In genomic region chr13:51742551-51743052, GRCm38 (mm10) we compare ENCODE assay signal across 15 mouse cellular contexts. TPM values are rescaled to one million over a fixed set of nuclear protein-coding genes. Genes with fewer than 3 reads are reported as not detected.
DNase-seq lines count a peak whose midpoint lies in the region; ATAC-seq and TF ChIP-seq lines count a peak whose summit lies in the region.
"Had no signal": no experiment of that assay in that cellular context is flagged by ENCODE, and none has a peak within 500 bp of the region (broad histone marks: within the 10 kb centered on the region; RNA-seq: fewer than 3 reads in every experiment).

No protein-coding gene starts in this region.

- 29% methylated on average over 10 of the region's 10 CpGs for WGBS in macrophage (ENCODE audit: missing documents)
- 79% methylated on average over 10 of the region's 10 CpGs for WGBS in midbrain, postnatal 0 days

- H3K4me3 ChIP-seq in macrophage (ENCODE audit: inconsistent target): no peak overlapping the region
- no peak overlapping the region for H3K4me3 ChIP-seq in midbrain, postnatal 0 days (ENCODE audit: low read depth, low read length)
- H3K4me3 ChIP-seq: hindbrain, embryonic 15.5 days; limb, embryonic 13.5 days; neural tube, embryonic 15.5 days; stomach, embryonic 15.5 days had no signal

- peak; percentile 59 to 64 for DNase-seq in spleen, postnatal 36 days (ENCODE audit: low spot score in 2 of 2)
- DNase-seq in spleen, adult 12 weeks (ENCODE audit: low spot score): no peak
- DNase-seq in midbrain, postnatal 0 days (ENCODE audit: low spot score): no peak
- no peak for DNase-seq in retina, embryonic 14.5 days (ENCODE audit: low spot score)
- no peak for DNase-seq in heart, adult 18-20 months
- DNase-seq: adrenal gland, postnatal 25 days; heart, adult 11 months; midbrain, embryonic 14.5 days had no signal

- ATAC-seq in activated CD4-positive, CD25-positive, alpha-beta regulatory T cell, adult 4 months: peak; percentile 51
- ATAC-seq in midbrain, postnatal 0 days (ENCODE audit: low FRiP score): no peak
- ATAC-seq: lung, postnatal 0 days had no signal

- no peaks in the 10 kb centered on the region for H3K36me3 ChIP-seq in macrophage (ENCODE audit: inconsistent target)
- no peaks in the 10 kb centered on the region for H3K36me3 ChIP-seq in midbrain, postnatal 0 days (ENCODE audit: insufficient read depth, low read length)
- H3K36me3 ChIP-seq: hindbrain, embryonic 15.5 days; limb, embryonic 13.5 days; neural tube, embryonic 15.5 days; stomach, embryonic 15.5 days had no signal

- no peaks in the 10 kb centered on the region for H3K27me3 ChIP-seq in midbrain, postnatal 0 days (ENCODE audit: insufficient read depth, low read length)
- H3K27me3 ChIP-seq: hindbrain, embryonic 15.5 days; limb, embryonic 13.5 days; neural tube, embryonic 15.5 days; stomach, embryonic 15.5 days had no signal

- no peak overlapping the region for H3K9ac ChIP-seq in midbrain, postnatal 0 days (replicated peaks; ENCODE audit: low read length, poor library complexity, severe bottlenecking)
- H3K9ac ChIP-seq: hindbrain, embryonic 15.5 days; limb, embryonic 13.5 days; neural tube, embryonic 15.5 days; stomach, embryonic 15.5 days had no signal

- no peaks in the 10 kb centered on the region for H3K9me3 ChIP-seq in midbrain, postnatal 0 days (ENCODE audit: low read length)
- H3K9me3 ChIP-seq: hindbrain, embryonic 15.5 days; limb, embryonic 13.5 days; neural tube, embryonic 15.5 days; stomach, embryonic 15.5 days had no signal

- peaks cover 65% of the 10 kb centered on the region for H3K79me2 ChIP-seq in macrophage (ENCODE audit: inconsistent target)

- no peak for TF ChIP-seq CTCF in midbrain, postnatal 0 days (IDR thresholded peaks at IDR 0.05)

- H3K4me1 ChIP-seq in midbrain, postnatal 0 days (ENCODE audit: insufficient read depth, low read length): no peaks in the 10 kb centered on the region
- H3K4me1 ChIP-seq: hindbrain, embryonic 15.5 days had no signal

- peak overlapping the region; percentile 98 for H3K27ac ChIP-seq in macrophage
- no peak overlapping the region for H3K27ac ChIP-seq in midbrain, postnatal 0 days (ENCODE audit: low read depth, low read length)
- H3K27ac ChIP-seq: hindbrain, embryonic 15.5 days; limb, embryonic 13.5 days; neural tube, embryonic 15.5 days; stomach, embryonic 15.5 days had no signal

- H3K4me2 ChIP-seq in midbrain, postnatal 0 days (ENCODE audit: low read depth, low read length, poor library complexity, severe bottlenecking): no peak overlapping the region
- H3K4me2 ChIP-seq: hindbrain, embryonic 15.5 days; limb, embryonic 13.5 days; neural tube, embryonic 15.5 days; stomach, embryonic 15.5 days had no signal

RNA-seq across cellular contexts. Expression of gene Sema4d, which starts 50.9 kb away (rescaled TPM):
- polyA plus RNA-seq in activated CD4-positive, CD25-positive, alpha-beta regulatory T cell, adult 4 months (2017; shearing (Covaris generic)): 100 to 1,000 TPM; 127 to 150 TPM
- total RNA-seq in macrophage (2018; cell fraction: chromatin; rRNA removed): 100 to 1,000 TPM; 138 to 587 (median 262) TPM
- 100 to 1,000 TPM; 117 to 388 (median 219) TPM for total RNA-seq in macrophage (2018; cell fraction: cytosol; rRNA removed)
- total RNA-seq in macrophage (2018; cell fraction: nucleus; rRNA removed): 100 to 1,000 TPM; 156 to 800 (median 457) TPM
- polyA plus RNA-seq in macrophage (2018): 80.9 to 173 TPM (median 90.3 TPM) in 3 replicates
- 19.3 and 19.8 TPM in 2 replicates for total RNA-seq in midbrain, postnatal 0 days (2014; rRNA removed)
- 13.6 and 13.7 TPM in 2 replicates for polyA plus RNA-seq in midbrain, postnatal 0 days (2015; fragmentation: Nextera tagmentation; extraction: Ambion mirVana)
- 10 to 100 TPM; 57.5 to 67.5 TPM for total RNA-seq in heart, adult 18-20 months (2021)

Comparison
In these comparisons a context has a peak if more than half of its experiments do, and no peak if none do; other contexts are left out.
1. DNase-seq: peak in spleen, postnatal 36 days (2 of 2); none in spleen, adult 12 weeks (single experiment), midbrain, postnatal 0 days (single experiment), retina, embryonic 14.5 days (single experiment) and heart, adult 18-20 months (0 of 2).